Mouse (Mus musculus): ENCODE measurements at regions not wholly inside any gene's neighbourhood (a gene's known extent, or its start where the extent isn't known, plus 50 kb on each side); places are given as distances from the start of the nearest gene placed in this dataset.

- TF ChIP-seq CTCF (IDR thresholded peaks at IDR 0.05; ENCODE audit: extremely low read depth, insufficient read depth, insufficient read length, insufficient replicate concordance), result no peak
- no peak for TF ChIP-seq POLR2A (IDR thresholded peaks at IDR 0.05; ENCODE audit: low read depth, low read length)
- no peaks in the 10 kb centered on the region for H3K4me1 ChIP-seq (ENCODE audit: control insufficient read depth, insufficient read depth, insufficient read length)
- 51% methylated on average over 1 of the region's 1 CpGs for WGBS
- no peaks in the 10 kb centered on the region for H3K27me3 ChIP-seq (ENCODE audit: control insufficient read depth, insufficient read depth, low read length)
- H3K36me3 ChIP-seq (ENCODE audit: control insufficient read depth, insufficient read depth, low read length), result no peaks in the 10 kb centered on the region
- H3K27ac ChIP-seq (ENCODE audit: insufficient read depth, low read length), result no peak overlapping the region
- H3K4me3 ChIP-seq (ENCODE audit: extremely low read depth, insufficient read depth, insufficient read length), result no peak overlapping the region
- no peak for DNase-seq (ENCODE audit: low read depth in 1 of 2, low spot score in 2 of 2)
Measured at GRCm38 (mm10) chr13:91274131-91274530, 50.4 kb upstream of the Atg10 start.

- WGBS, result 78% methylated on average over 6 of the region's 6 CpGs
- H3K36me3 ChIP-seq (ENCODE audit: control insufficient read depth, insufficient read depth, low read length), result no peaks in the 10 kb centered on the region
- H3K4me1 ChIP-seq (ENCODE audit: control insufficient read depth, insufficient read depth, insufficient read length), result no peaks in the 10 kb centered on the region
- H3K4me3 ChIP-seq (ENCODE audit: extremely low read depth, insufficient read depth, insufficient read length), result no peak overlapping the region
- no peak for DNase-seq (ENCODE audit: low read depth in 1 of 2, low spot score in 2 of 2)
- no peak for TF ChIP-seq POLR2A (IDR thresholded peaks at IDR 0.05; ENCODE audit: low read depth, low read length)
- TF ChIP-seq CTCF (IDR thresholded peaks at IDR 0.05; ENCODE audit: extremely low read depth, insufficient read depth, insufficient read length, insufficient replicate concordance), result no peak
- H3K27me3 ChIP-seq (ENCODE audit: control insufficient read depth, insufficient read depth, low read length), result no peaks in the 10 kb centered on the region
- no peak overlapping the region for H3K27ac ChIP-seq (ENCODE audit: insufficient read depth, low read length)
Measured at GRCm38 (mm10) chr13:91274615-91275014, 50.8 kb upstream of the Atg10 start.

GRCm38 (mm10) chr13:91279487-91279886, 55.7 kb upstream of the Atg10 start:
- no peaks in the 10 kb centered on the region for H3K27me3 ChIP-seq (ENCODE audit: control insufficient read depth, insufficient read depth, low read length)
- H3K27ac ChIP-seq (ENCODE audit: insufficient read depth, low read length), result no peak overlapping the region
- WGBS, result 84% methylated on average over 3 of the region's 3 CpGs
- no peaks in the 10 kb centered on the region for H3K4me1 ChIP-seq (ENCODE audit: control insufficient read depth, insufficient read depth, insufficient read length)
- no peak overlapping the region for H3K4me3 ChIP-seq (ENCODE audit: extremely low read depth, insufficient read depth, insufficient read length)
- DNase-seq (ENCODE audit: low read depth in 1 of 2, low spot score in 2 of 2), result no peak
- H3K36me3 ChIP-seq (ENCODE audit: control insufficient read depth, insufficient read depth, low read length), result no peaks in the 10 kb centered on the region
- no peak for TF ChIP-seq CTCF (IDR thresholded peaks at IDR 0.05; ENCODE audit: extremely low read depth, insufficient read depth, insufficient read length, insufficient replicate concordance)
- no peak for TF ChIP-seq POLR2A (IDR thresholded peaks at IDR 0.05; ENCODE audit: low read depth, low read length)

GRCm38 (mm10) chr13:91295552-91296170, 71.9 kb upstream of the Atg10 start:
- Histone ChIP-seq H3K27ac (ENCODE audit: insufficient read depth, low read length) (no peak overlapping the region), H3K4me3 (ENCODE audit: extremely low read depth, insufficient read depth, insufficient read length) (no peak overlapping the region), H3K27me3 (ENCODE audit: control insufficient read depth, insufficient read depth, low read length) (no peaks in the 10 kb centered on the region), H3K36me3 (ENCODE audit: control insufficient read depth, insufficient read depth, low read length) (no peaks in the 10 kb centered on the region), H3K4me1 (ENCODE audit: control insufficient read depth, insufficient read depth, insufficient read length) (no peaks in the 10 kb centered on the region)
- TF ChIP-seq POLR2A (IDR thresholded peaks at IDR 0.05; ENCODE audit: low read depth, low read length) (no peak), CTCF (IDR thresholded peaks at IDR 0.05; ENCODE audit: extremely low read depth, insufficient read depth, insufficient read length, insufficient replicate concordance) (no peak)
- DNase-seq (ENCODE audit: low read depth in 1 of 2, low spot score in 2 of 2), result no peak
- 55% methylated on average over 7 of the region's 7 CpGs for WGBS

DNA sequence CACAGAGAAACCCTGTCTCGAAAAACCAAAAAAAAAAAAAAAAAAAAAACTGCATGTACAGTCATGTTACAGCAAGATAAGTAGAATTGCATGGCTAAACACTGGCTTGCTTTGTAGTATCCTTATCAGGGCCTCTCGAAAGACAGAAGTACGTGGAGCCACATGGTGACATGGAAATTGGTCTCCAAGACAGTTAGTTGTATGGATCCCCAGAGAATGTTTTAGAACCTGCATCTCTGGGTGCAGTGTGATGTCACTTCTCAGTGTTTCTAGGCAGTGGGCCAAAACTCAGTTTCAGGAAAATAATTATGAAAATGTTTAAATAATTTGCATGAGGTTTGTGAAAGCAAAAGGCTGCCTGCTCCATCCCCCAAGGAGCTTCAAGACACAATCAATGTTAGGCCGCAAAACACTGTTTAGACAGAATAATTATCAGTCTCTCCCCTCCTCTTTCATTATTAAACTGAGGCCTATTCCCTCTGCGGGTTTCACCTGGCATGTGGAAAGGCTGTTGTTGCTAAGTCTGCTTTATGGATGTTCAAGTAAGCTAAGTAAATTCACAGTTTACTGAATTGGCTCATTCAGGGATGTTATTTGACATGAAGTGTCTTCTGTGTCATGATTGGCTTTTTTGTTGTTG, 72.9 kb upstream of the Atg10 start:
- H3K36me3 ChIP-seq (ENCODE audit: control insufficient read depth, insufficient read depth, low read length), result no peaks in the 10 kb centered on the region
- H3K27me3 ChIP-seq (ENCODE audit: control insufficient read depth, insufficient read depth, low read length), result no peaks in the 10 kb centered on the region
- no peak overlapping the region for H3K4me3 ChIP-seq (ENCODE audit: extremely low read depth, insufficient read depth, insufficient read length)
- no peak for DNase-seq (ENCODE audit: low read depth in 1 of 2, low spot score in 2 of 2)
- no peak overlapping the region for H3K27ac ChIP-seq (ENCODE audit: insufficient read depth, low read length)
- TF ChIP-seq POLR2A (IDR thresholded peaks at IDR 0.05; ENCODE audit: low read depth, low read length), result no peak
- TF ChIP-seq CTCF (IDR thresholded peaks at IDR 0.05; ENCODE audit: extremely low read depth, insufficient read depth, insufficient read length, insufficient replicate concordance), result no peak
- no peaks in the 10 kb centered on the region for H3K4me1 ChIP-seq (ENCODE audit: control insufficient read depth, insufficient read depth, insufficient read length)
- WGBS, result 68% methylated on average over 5 of the region's 5 CpGs

- Histone ChIP-seq H3K27ac (ENCODE audit: insufficient read depth, low read length) (no peak overlapping the region), H3K4me1 (ENCODE audit: control insufficient read depth, insufficient read depth, insufficient read length) (no peaks in the 10 kb centered on the region), H3K27me3 (ENCODE audit: control insufficient read depth, insufficient read depth, low read length) (no peaks in the 10 kb centered on the region), H3K4me3 (ENCODE audit: extremely low read depth, insufficient read depth, insufficient read length) (no peak overlapping the region), H3K36me3 (ENCODE audit: control insufficient read depth, insufficient read depth, low read length) (no peaks in the 10 kb centered on the region)
- no peak for TF ChIP-seq POLR2A (IDR thresholded peaks at IDR 0.05; ENCODE audit: low read depth, low read length)
- TF ChIP-seq CTCF (IDR thresholded peaks at IDR 0.05; ENCODE audit: extremely low read depth, insufficient read depth, insufficient read length, insufficient replicate concordance), result no peak
- WGBS, result 79% methylated on average over 1 of the region's 1 CpGs
- no peak for DNase-seq (ENCODE audit: low read depth in 1 of 2, low spot score in 2 of 2)
Measured at GRCm38 (mm10) chr13:91301849-91302248, 78.1 kb upstream of the Atg10 start.
